Mouse (Mus musculus) leukemia stem cell, adult 10-12 weeks (primary cell): ENCODE results near the gene Cmip. TPM values are rescaled to one million over a fixed set of nuclear protein-coding genes. Genes with fewer than 3 reads are reported as not detected.

Experiments used
- polyA plus RNA-seq: library from polyadenylated mRNA; stranded (reverse); fragments of >175 nt; gene quantifications from 2 replicates; pipeline ENCODE4 v1.2.3, GENCODE M21; 2012; ENCODE audit warnings: low replicate concordance

Gene Cmip
- 87.4 and 96.8 TPM in 2 replicates for polyA plus RNA-seq

GRCm38 (mm10) chr8:117257029-117257820, at the start of gene Cmip:
Cmip (plus strand) TSS chr8:117257064.

GRCm38 (mm10) chr8:117498179-117498914, 241.5 kb downstream of the Cmip start, which contains the start of gene Plcg2:
Plcg2 (plus strand) TSS chr8:117498291.

Other genes starting within 250 kb of the Cmip start
- 0.18 and 0.54 TPM in 2 replicates for gene Pkd1l2, start 174.6 kb upstream of the Cmip start, polyA plus RNA-seq
- gene Bco1, start 161.2 kb upstream of the Cmip start, polyA plus RNA-seq = not detected in 2 replicates
- 1.8 and 3.8 TPM in 2 replicates for gene Gan, start 98.9 kb upstream of the Cmip start, polyA plus RNA-seq
- gene Plcg2, start 241.2 kb downstream of the Cmip start, polyA plus RNA-seq = 9.8 and 10.5 TPM in 2 replicates